Mouse (Mus musculus): ENCODE measurements around the gene Crnkl1.
"Not testable (repeated sequence)": the region's sequence is repeated elsewhere in the genome, so short reads cannot be mapped to it uniquely, and the experiment has no call there.

Gene Crnkl1

DNA sequence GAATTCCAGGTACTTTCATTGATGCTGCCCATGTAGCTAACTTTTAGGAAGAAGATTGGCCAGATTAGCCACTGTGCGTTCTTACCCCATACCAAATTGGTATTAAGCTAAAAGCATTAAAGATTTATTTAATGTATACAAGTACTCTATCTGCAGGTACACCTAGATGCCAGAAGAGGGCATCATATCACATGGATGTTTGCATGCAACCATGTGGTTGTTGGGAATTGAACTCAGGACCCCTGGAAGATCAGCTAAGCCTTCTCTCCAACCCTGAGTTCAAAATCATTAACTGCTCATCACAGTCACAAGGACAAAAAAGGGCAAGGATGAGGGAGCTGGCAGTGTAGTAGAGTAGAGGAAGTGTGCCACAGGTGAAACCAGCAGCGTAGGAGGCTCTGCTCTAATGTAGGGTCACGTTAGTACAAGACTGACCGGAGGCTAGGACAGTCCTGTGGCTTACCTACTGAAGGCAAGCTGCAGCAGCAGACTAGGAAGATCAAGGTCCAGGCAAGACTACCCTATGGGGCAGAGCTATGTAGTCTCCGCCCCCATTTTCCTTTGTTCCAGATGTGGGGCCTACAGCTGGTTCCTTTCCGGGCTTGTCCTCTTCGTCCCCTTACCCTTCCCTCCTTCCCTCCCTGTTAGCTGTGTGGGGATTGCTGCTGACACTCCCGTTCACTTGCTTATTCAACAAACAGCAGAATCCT, 13.7 kb downstream of the Crnkl1 start:
- no peak for DNase-seq (ENCODE audit: low spot score in 2 of 2)

GRCm38 (mm10) chr2:145905884-145906283, 28.9 kb downstream of the Crnkl1 start:
- DNase-seq (ENCODE audit: low spot score in 2 of 2) = not testable (repeated sequence)

DNA sequence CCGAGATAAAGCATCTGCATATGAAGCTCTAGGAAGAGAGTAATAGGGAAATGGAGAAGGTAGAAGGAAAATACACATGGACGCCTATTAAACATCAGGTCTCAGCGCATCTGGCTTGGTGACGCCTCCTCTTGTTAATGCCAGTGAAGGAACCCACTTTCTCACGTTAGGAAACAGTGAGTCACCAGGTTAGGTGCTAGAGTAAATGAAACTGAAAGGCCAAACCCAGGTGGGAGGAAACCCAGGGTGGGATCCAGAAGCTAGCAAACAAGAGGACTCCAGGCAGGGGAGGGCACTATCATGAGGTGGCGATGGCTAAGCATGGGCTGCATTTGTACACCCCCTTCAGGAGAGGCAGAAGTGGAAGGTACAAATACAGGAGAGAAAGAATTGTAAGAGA, 29.7 kb downstream of the Crnkl1 start:
- no peak for DNase-seq (ENCODE audit: low spot score in 2 of 2)

DNA sequence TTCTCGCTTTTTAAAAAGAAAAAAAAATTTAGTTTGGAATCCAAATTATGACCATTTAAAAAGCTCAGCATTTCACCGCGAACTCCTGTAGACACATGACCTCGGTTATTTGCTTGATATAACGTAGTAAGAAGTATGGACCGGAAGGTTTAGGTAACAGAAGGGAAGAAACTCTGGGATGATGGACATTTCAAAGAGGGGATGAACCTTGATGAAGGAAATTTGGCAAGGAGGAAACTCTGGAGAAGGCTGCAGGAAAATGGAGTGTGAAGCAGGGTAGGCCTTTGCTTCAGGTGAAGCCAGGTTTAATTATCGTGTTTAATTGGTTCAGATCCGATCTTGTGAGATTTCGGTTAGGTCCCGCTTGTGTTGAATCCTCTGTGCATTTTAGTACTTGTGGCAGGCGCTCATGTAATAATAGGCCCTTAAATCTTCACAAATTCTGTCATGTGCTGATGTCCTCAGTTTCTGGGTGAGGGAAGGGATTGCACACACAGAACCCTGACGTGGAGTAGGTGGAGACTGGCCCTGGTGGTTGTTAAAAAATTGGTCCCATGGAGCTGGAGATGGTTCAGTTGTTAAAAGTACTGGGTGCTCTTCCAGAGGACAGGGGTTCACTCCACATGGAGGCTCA, 30.7 kb downstream of the Crnkl1 start:
- DNase-seq (ENCODE audit: low spot score in 2 of 2) = no peak

- peak; percentile 83 to 88 for DNase-seq (ENCODE audit: low spot score in 2 of 2)
These were observed 31.5 kb downstream of the Crnkl1 start for GRCm38 (mm10) chr2:145903061-145903901.

DNA sequence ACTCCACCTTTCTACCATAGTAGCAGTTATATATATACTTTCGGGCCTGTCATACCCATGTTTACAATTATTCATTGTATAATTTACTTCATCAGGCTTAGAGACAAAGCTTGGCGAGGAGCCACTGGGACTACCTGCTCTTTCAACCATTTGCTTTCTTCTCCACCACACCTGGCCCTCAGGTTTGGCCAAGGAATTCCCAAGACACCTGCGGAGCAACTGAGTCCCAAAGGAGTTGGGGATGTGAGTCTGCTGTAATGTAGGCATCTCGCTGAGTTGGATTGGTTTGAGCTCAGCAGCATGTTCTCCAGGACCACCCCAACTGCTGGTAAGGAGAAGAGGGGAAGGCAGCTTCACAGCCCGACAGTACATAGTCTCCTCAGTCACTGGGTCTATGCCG, 33.0 kb downstream of the Crnkl1 start, which contains the start of gene Naa20:
Gene Naa20 (plus strand): TSS at position 239 of the 400 bp plus-strand sequence.
- no peak for DNase-seq (ENCODE audit: low spot score in 2 of 2)

GRCm38 (mm10) chr2:145900318-145900717, 34.5 kb downstream of the Crnkl1 start:
- not testable (repeated sequence) for DNase-seq (ENCODE audit: low spot score in 2 of 2)

GRCm38 (mm10) chr2:145898106-145898505, 36.7 kb downstream of the Crnkl1 start:
- DNase-seq (ENCODE audit: low spot score in 2 of 2) = no peak

DNA sequence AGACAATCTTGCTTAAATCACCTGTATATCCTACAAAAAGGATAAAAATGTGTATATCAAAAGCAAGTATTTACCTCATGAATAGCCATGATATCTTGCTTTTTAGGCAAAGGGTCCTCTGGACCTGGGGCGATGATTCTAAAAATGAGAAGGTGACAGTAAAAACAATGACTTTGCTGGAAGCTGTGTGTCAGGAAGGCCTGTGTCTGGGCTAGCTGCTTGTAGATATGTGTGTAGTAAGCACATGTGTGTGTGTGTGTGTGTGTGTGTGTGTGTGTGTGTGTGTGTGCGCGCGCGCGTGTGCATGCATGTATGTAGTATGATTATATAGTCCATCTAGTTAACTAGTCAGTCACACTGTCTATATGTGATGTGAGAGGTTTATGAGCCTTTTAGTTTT, 41.1 kb downstream of the Crnkl1 start:
- DNase-seq (ENCODE audit: low spot score in 2 of 2) = no peak

DNA sequence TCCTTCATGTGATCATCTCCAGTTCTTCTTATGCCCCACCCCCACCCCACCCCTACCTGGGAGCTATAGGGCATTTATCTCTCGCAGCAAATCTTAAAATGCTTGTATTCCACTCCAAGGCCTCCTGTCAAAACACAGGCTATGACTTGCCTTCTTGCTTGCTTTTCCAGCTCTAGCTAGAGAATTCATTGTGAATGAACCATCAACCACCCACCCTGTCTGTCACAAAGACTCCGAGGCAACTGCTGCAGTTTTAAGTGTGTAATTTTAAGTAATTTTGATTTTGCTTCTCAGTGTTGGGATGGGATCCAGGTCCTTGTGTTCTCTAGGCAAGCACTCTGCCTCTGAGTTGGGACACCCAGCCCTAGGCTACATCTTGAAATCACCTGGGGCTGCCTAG, 44.2 kb downstream of the Crnkl1 start:
- no peak for DNase-seq (ENCODE audit: low spot score in 2 of 2)

DNA sequence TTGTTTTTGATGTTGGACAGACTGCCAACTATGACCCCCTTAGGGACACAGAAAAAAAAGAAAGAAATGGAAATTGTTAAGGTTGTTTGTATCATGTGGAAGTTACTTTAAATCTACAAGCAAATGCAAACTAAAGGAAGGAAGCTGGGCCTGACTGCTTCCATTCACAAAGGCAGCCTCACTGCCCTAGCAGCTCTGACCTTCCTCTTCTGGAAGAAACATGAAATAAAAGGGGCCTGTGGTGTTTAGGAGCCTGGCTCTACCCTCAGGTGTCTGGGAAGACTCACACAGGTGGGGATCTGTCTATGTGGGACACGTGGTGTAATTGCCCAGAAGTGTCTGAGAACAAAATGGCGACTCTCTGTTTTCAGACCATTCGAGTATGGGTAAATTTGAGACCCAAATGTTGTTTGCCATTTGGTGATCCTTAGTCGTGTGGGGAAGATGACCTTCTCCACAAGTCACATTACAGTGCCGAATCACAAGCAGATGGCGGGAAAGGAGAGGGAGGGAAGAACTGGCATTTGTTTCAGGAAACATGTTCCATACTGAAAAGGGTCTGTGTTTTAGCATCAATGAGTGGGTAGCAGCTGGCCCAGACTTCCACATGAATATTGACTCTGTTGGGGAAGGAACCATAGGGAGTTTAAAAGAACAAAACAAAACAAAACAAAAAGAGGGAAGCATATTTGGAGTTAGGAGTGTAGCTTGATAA, 45.9 kb downstream of the Crnkl1 start:
- no peak for DNase-seq (ENCODE audit: low spot score in 2 of 2)

DNA sequence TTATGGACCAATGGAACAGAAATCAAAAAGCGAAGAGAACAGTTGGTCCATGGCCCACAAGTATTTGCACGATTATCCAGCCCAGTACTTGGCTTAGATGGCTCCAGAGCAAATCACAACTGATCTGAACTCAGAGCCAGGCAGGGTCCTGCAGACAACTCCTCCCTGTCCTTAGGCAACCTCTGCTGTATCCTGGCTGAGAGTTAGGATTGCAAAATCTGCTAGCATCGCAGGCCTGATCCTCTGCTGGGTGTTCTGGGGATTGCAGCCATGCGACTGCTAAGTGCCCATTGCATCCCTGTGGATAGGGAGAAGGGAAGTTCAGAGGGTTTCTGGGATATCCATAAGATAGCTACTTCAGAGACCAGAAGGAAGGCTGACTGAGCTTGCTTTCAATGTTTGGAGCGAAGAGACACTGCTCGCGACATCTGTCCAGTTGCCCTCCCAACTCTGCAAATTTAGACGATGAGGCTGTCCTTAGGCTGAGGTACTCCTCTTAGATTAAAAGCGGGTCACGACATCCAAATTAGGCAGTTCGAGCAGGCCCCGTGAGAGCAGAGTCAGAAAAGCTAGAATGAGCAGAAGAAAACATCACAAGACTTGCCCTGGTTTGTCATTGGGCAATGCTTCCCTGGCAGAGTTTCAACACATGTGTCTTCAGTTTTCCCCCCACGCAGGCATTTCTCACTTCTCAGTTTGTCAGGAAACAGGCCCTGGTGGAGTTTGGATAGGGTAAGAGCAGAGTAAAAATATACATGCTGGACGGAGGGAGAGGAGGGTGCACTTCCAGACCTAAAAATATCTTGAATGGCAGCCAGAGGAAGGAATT, 46.7 kb downstream of the Crnkl1 start:
- DNase-seq (ENCODE audit: low spot score in 2 of 2) = peak; percentile 45 to 64

DNA sequence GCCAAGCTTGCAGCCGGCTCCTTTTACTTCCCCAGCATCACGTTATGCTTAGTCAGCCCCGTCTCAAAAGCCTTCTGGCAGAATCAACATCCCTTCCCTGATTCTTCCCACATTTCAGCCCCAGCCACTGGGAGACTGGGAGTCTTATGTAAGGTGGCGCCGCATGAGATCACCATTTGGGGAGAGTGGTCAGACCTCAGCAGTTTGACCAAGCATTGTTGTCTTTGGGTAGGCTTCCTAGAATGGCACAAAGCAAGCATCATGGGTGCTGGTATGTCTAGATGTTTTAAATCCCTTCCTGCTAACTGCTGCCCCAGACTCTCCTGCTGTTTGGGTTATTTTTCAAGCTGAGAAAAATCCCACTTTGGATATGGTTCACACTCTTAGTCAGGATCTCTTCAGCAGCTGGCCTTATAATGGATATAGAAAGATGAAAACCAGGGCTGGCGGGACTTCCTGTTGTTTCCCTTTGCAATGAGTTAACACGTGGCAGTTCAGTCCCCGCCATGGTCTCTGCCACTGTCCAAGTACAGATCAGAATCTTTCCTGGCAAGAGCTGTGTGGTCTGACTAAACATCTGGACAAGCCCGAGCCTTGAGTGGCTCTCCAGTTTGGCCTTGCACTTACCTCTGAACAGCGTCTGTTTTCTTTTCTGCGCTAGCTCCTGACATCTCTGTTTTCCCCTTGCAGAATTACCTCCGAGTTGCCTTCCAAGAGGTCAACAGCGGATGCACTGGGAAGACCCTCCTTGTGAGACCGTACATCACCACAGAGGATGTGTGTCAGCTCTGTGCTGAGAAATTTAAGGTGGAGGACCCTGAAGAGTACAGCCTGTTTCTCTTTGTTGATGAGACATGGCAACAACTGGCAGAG, 49.7 kb downstream of the Crnkl1 start:
- DNase-seq (ENCODE audit: low spot score in 2 of 2) = no peak

DNA sequence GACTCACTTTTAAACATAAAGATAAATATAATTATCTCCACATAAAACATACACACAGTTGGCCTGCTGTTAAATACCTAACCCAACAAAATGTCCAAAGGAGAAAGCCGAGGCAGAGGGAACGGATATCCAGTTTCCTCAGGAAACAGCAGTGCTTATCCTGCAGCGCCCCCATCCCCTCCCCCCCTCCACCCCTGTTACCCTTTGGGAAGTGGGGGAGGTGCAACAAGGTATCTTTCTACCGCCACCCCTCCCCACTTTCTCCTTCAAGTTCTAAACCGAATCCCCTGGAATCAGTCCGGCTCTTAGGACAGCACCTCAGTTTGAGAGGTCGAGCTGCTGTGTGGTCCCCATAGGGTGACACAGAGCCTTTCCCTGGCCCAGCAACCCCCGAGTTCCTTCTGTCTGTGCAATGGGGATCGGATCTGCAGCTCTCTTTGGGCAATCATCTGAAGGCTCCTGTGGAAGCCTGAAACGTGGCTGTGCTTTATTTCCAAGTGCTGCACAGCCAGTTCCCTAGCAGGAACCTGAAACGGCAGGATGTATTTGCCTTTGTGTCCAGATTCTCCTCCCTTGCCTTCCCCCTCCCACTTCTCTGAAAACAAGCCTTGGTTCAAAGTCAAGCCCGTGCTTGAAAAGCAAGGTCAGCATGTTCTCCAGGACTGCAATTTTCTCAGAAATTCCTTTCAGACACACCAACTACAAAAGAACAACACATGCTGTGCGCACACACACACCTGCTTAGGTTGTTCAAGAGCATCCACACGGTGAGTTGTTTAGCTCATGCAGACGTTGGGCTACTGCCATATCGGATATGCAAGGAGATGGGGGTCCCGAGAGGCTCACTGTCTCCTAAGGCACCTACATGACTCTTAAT, 50.5 kb downstream of the Crnkl1 start:
- DNase-seq (ENCODE audit: low spot score in 2 of 2) = no peak

DNA sequence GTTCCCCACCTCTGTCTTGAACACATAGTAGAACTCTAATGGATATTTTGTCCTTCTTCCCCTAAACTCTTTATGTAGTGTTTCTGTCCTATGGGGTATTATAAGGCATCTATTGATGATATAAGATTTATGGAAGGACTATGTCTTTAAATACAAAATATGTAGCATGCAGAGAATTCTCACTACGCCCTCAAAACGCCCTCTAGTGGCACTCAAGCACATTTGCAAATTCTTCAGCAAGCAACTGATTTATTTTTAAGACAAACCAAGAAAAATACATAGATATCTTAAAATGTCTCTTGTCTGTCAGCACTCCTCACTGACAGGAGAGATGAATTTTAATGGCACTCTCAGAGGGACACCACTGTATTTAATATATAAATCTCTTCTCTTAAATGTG, 52.4 kb downstream of the Crnkl1 start:
- no peak for DNase-seq (ENCODE audit: low spot score in 2 of 2)

DNA sequence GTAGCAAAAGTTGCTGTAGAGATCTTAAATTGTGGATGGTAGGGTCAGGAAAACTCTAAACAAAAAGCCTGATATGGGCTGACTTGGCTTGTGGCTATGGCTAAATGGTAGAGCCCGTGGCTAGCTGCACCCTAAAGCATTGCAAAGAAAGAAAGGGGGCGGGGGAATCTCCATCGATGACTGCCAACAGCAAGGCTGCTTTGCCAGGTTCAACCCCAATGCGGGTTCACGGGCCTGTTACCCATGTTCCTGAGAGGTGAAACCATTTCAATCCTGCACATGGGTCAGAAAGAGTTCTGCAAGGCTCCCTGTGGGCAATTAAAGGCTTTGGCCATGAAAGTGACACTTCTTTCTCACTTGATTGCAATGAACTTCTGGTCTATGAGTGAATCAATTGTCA, 52.9 kb downstream of the Crnkl1 start:
- no peak for DNase-seq (ENCODE audit: low spot score in 2 of 2)

- no peak for DNase-seq (ENCODE audit: low spot score in 2 of 2)
These were observed 53.7 kb downstream of the Crnkl1 start for GRCm38 (mm10) chr2:145880887-145881747.

DNA sequence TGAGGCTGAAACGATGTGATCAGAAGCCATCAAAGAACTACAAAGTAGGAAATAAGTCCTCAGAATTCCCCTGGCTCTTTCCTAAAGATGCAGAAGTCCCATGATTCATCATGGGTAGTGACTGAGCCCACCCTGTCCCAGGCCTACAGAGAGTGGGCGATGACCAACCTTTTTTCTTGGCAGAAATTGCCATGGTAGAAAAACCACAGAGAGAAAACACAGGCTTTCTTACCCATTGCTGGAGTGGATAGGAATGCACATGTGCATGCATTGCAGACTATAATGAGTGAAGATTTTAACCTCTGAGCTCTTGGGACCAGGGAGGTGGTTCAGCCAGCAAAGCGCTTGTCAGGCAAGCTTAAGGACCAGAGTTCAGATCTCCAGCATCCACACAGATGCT, 57.6 kb downstream of the Crnkl1 start:
- DNase-seq (ENCODE audit: low spot score in 2 of 2) = no peak
